Mouse (Mus musculus) kidney, embryonic 14.5 days (tissue): ENCODE data around the gene Decr2. TPM values are rescaled to one million over a fixed set of nuclear protein-coding genes. Genes with fewer than 3 reads are reported as not detected.

Experiments used
- ATAC-seq: fragments of 200-750 bp; cut with Nextera tagmentation; 2 replicates; pipeline ENCODE4 v1.8.0; 2017; ENCODE audit warnings: moderate number of reproducible peaks, mild to moderate bottlenecking, moderate TSS enrichment, moderate library complexity; ENCODE audit not compliant: low FRiP score, low TSS enrichment
- H3K27ac ChIP-seq: fragments of 300-500 bp; sonication (generic); 2 replicates; pipeline ENCODE4 v1.5.1; 2014; ENCODE audit warnings: low read depth, mild to moderate bottlenecking, low read length, moderate library complexity, mixed read lengths
- H3K27me3 ChIP-seq: fragments of 300-500 bp; sonication (generic); 2 replicates; pipeline ENCODE4 v1.6.1; 2014; ENCODE audit warnings: mild to moderate bottlenecking, low read length; ENCODE audit not compliant: control insufficient read depth, insufficient read depth
- H3K36me3 ChIP-seq: fragments of 300-500 bp; sonication (generic); 2 replicates; pipeline ENCODE4 v1.6.1; 2014; ENCODE audit warnings: low read length, mixed read lengths; ENCODE audit not compliant: control insufficient read depth, insufficient read depth
- H3K4me1 ChIP-seq: fragments of 300-500 bp; sonication (generic); 2 replicates; pipeline ENCODE4 v1.6.1; 2014; ENCODE audit warnings: low read length, mixed read lengths; ENCODE audit not compliant: control insufficient read depth, insufficient read depth
- H3K4me2 ChIP-seq: fragments of 300-500 bp; sonication (generic); replicated peaks from 2 replicates; pipeline ENCODE4 v1.6.1; 2014; ENCODE audit warnings: low read depth, mild to moderate bottlenecking, low read length
- H3K4me3 ChIP-seq: fragments of 300-500 bp; sonication (generic); 2 replicates; pipeline ENCODE4 v1.5.1; 2014; ENCODE audit warnings: mild to moderate bottlenecking, low read length
- H3K9ac ChIP-seq: fragments of 300-500 bp; sonication (generic); 2 replicates; pipeline ENCODE4 v1.6.1; 2014; ENCODE audit warnings: low read depth, mild to moderate bottlenecking, low read length, moderate library complexity
- H3K9me3 ChIP-seq: fragments of 300-500 bp; sonication (generic); 2 replicates; pipeline ENCODE4 v1.6.1; 2016; ENCODE audit warnings: low read length; ENCODE audit not compliant: control insufficient read depth
- WGBS: fragments of 180-500 bp; shearing (Covaris S2); extraction: QIAGEN DNeasy Blood & Tissue Kit; methylation state at CpG from one replicate; pipeline ENCODE4 v1.1.7; 2014; 5-methylcytosine and 5-hydroxymethylcytosine counted together
- polyA plus RNA-seq: library from polyadenylated mRNA; unstranded; fragments of >200 nt; fragmentation: Nextera tagmentation; extraction: Ambion mirVana; gene quantifications from 2 replicates; pipeline ENCODE4 v1.2.1, GENCODE M21; 2014

The Decr2 gene
- 24.6 and 35.1 TPM in 2 replicates for polyA plus RNA-seq

GRCm38 (mm10) chr17:26089905-26090632 is at the start of gene Decr2:
Decr2 (minus strand) TSS chr17:26090337.
- peak; percentile 92 for ATAC-seq
- Histone ChIP-seq H3K4me2 (peak within 1 kb of the TSS; percentile 68), H3K27ac (peak within 1 kb of the TSS; percentile 87), H3K36me3 (peaks cover 12% of the 10 kb centered on the region; the same call in 1 of the 2 replicates), H3K9ac (peak within 1 kb of the TSS; percentile 68), H3K9me3 (no peaks in the 10 kb centered on the region), H3K27me3 (no peaks in the 10 kb centered on the region), H3K4me1 (peaks cover 7% of the 10 kb centered on the region; the same call in 1 of the 2 replicates), H3K4me3 (peak within 1 kb of the TSS; percentile 45)
- WGBS: 1% methylated on average over 32 of the region's 32 CpGs

- H3K9ac ChIP-seq: peak overlapping the region; percentile 97
- under 1% methylated on average over 44 of the region's 58 CpGs for WGBS
- peaks cover 15% of the 10 kb centered on the region for H3K4me1 ChIP-seq
- no peaks in the 10 kb centered on the region for H3K27me3 ChIP-seq
- peaks cover 11% of the 10 kb centered on the region; the same call in 1 of the 2 replicates for H3K36me3 ChIP-seq
- H3K9me3 ChIP-seq: no peaks in the 10 kb centered on the region
- H3K4me2 ChIP-seq: peak overlapping the region; percentile 72
- peak overlapping the region; percentile 91 for H3K27ac ChIP-seq
- peak overlapping the region; percentile 90 for H3K4me3 ChIP-seq
- ATAC-seq: peak; percentile 66
Measured at GRCm38 (mm10) chr17:26138901-26139381, 48.8 kb upstream of the Decr2 start.

- WGBS: under 1% methylated on average over 42 of the region's 42 CpGs
- peaks cover 7% of the 10 kb centered on the region; the same call in 1 of the 2 replicates for H3K36me3 ChIP-seq
- peak within 1 kb of the TSS; percentile 91 for H3K27ac ChIP-seq
- ATAC-seq: peak; percentile 98
- H3K9me3 ChIP-seq: no peaks in the 10 kb centered on the region
- H3K9ac ChIP-seq: peak within 1 kb of the TSS; percentile 97
- peak within 1 kb of the TSS; percentile 90 for H3K4me3 ChIP-seq
- peaks cover 15% of the 10 kb centered on the region for H3K4me1 ChIP-seq
- peak within 1 kb of the TSS; percentile 72 for H3K4me2 ChIP-seq
- H3K27me3 ChIP-seq: no peaks in the 10 kb centered on the region
Measured at GRCm38 (mm10) chr17:26138239-26138836, 48.2 kb upstream of the Decr2 start, which contains the start of gene Axin1. Axin1 (plus strand) TSS chr17:26138688.

- H3K9me3 ChIP-seq: no peaks in the 10 kb centered on the region
- H3K4me1 ChIP-seq: peaks cover 15% of the 10 kb centered on the region
- no peaks in the 10 kb centered on the region for H3K27me3 ChIP-seq
- 68% methylated on average over 2 of the region's 2 CpGs for WGBS
- H3K4me3 ChIP-seq: peak overlapping the region; percentile 90
- peak overlapping the region; percentile 47; the same call in 1 of the 2 replicates for H3K9ac ChIP-seq
- ATAC-seq: no peak
- peak overlapping the region; percentile 91; the same call in 1 of the 2 replicates for H3K27ac ChIP-seq
- H3K4me2 ChIP-seq: peak overlapping the region; percentile 72
- H3K36me3 ChIP-seq: peaks cover under 1% of the 10 kb centered on the region; the same call in 1 of the 2 replicates
Measured at GRCm38 (mm10) chr17:26137751-26138130, 47.6 kb upstream of the Decr2 start.

GRCm38 (mm10) chr17:26137106-26137750 is 47.1 kb upstream of the Decr2 start:
- H3K36me3 ChIP-seq: no peaks in the 10 kb centered on the region
- H3K27ac ChIP-seq: no peak overlapping the region
- no peaks in the 10 kb centered on the region for H3K27me3 ChIP-seq
- no peaks in the 10 kb centered on the region for H3K9me3 ChIP-seq
- H3K4me2 ChIP-seq: no peak overlapping the region
- 82% methylated on average over 11 of the region's 11 CpGs for WGBS
- no peak for ATAC-seq
- H3K9ac ChIP-seq: peak overlapping the region; percentile 47; the same call in 1 of the 2 replicates
- peaks cover 15% of the 10 kb centered on the region for H3K4me1 ChIP-seq
- H3K4me3 ChIP-seq: no peak overlapping the region

GRCm38 (mm10) chr17:26131856-26132853 is 42.0 kb upstream of the Decr2 start:
- H3K9ac ChIP-seq: no peak overlapping the region
- 93% methylated on average over 18 of the region's 18 CpGs for WGBS
- no peaks in the 10 kb centered on the region for H3K9me3 ChIP-seq
- H3K27ac ChIP-seq: no peak overlapping the region
- H3K36me3 ChIP-seq: peaks cover 45% of the 10 kb centered on the region
- no peaks in the 10 kb centered on the region for H3K4me1 ChIP-seq
- no peak overlapping the region for H3K4me3 ChIP-seq
- no peak for ATAC-seq
- no peak overlapping the region for H3K4me2 ChIP-seq
- no peaks in the 10 kb centered on the region for H3K27me3 ChIP-seq

- no peak overlapping the region for H3K9ac ChIP-seq
- no peak overlapping the region for H3K27ac ChIP-seq
- H3K4me1 ChIP-seq: no peaks in the 10 kb centered on the region
- no peak for ATAC-seq
- no peak overlapping the region for H3K4me2 ChIP-seq
- H3K27me3 ChIP-seq: no peaks in the 10 kb centered on the region
- H3K36me3 ChIP-seq: peaks cover 54% of the 10 kb centered on the region
- H3K9me3 ChIP-seq: no peaks in the 10 kb centered on the region
- no peak overlapping the region for H3K4me3 ChIP-seq
- WGBS: 88% methylated on average over 18 of the region's 18 CpGs
Measured at GRCm38 (mm10) chr17:26131062-26131732, 41.1 kb upstream of the Decr2 start.
